In the genomic region with DNA sequence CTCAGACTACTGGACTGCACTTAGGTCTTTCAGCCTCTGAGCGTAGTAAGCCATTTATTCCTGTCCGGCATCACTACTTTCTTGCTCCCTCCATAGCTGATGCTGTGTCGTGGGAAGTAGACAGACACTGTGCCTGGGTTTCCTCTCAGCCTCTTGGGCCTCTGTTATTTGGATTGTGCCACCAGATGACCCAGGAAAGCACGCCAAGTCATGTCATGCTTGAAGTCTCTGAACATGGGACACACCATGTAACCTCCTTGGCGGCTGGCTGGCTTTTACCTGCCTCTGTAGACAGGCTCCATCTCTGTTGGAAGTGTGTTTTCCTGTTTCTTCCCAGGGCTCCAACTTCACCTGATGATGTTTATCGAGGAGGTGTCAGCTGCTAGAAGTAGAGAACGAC, we compare ENCODE assay signal across 16 mouse cellular contexts.
"Had no signal": no experiment of that assay in that cellular context is flagged by ENCODE, and none has a peak within 500 bp of the region (broad histone marks: within the 10 kb centered on the region; RNA-seq: fewer than 3 reads in every experiment).

No protein-coding gene starts in this region.

- DNase-seq: kidney, adult 9 months; kidney, postnatal 14 days; kidney, postnatal 4 days; liver, embryonic 13.5 days; lung, adult 2 months; lung, postnatal 14 days; lung, postnatal 4 days; midbrain, embryonic 14.5 days; retina, postnatal 1 day; right cerebral cortex, postnatal 25 days; spleen, adult 18-20 months; thymus, postnatal 36 days had no signal

- H3K27ac ChIP-seq: liver, embryonic 13.5 days; neural tube, embryonic 13.5 days; stomach, embryonic 15.5 days had no signal

- H3K9ac ChIP-seq: liver, embryonic 13.5 days; neural tube, embryonic 13.5 days; stomach, embryonic 15.5 days had no signal

- H3K36me3 ChIP-seq: neural tube, embryonic 13.5 days; stomach, embryonic 15.5 days had no signal

- H3K4me2 ChIP-seq: liver, embryonic 13.5 days; midbrain, embryonic 11.5 days; neural tube, embryonic 13.5 days; stomach, embryonic 15.5 days had no signal

- H3K9me3 ChIP-seq: liver, embryonic 13.5 days; neural tube, embryonic 13.5 days; stomach, embryonic 15.5 days had no signal

- H3K27me3 ChIP-seq: liver, embryonic 13.5 days; neural tube, embryonic 13.5 days; stomach, embryonic 15.5 days had no signal

- H3K4me3 ChIP-seq: liver, embryonic 13.5 days; myocyte; neural tube, embryonic 13.5 days; stomach, embryonic 15.5 days had no signal
